Mouse (Mus musculus): Measurements from ENCODE around the gene 1700001C19Rik. TPM values are rescaled to one million over a fixed set of nuclear protein-coding genes. Genes with fewer than 3 reads are reported as not detected.

Gene 1700001C19Rik
- polyA plus RNA-seq, 1 experiment from 2014 or later, result 0.39 TPM

- H3K9ac ChIP-seq (ENCODE audit: low read depth, low read length), result no peak overlapping the region
- H3K27me3 ChIP-seq (ENCODE audit: control insufficient read depth, insufficient read depth, low read length), result no peaks in the 10 kb centered on the region
- no peaks in the 10 kb centered on the region for H3K9me3 ChIP-seq (ENCODE audit: control insufficient read depth, low read length)
- no peak for ATAC-seq (ENCODE audit: low FRiP score, low TSS enrichment)
- H3K4me3 ChIP-seq (ENCODE audit: low read length), result no peak overlapping the region
- H3K27ac ChIP-seq (ENCODE audit: low read depth, low read length), result no peak overlapping the region
- peaks cover 30% of the 10 kb centered on the region for H3K4me1 ChIP-seq (ENCODE audit: control insufficient read depth, insufficient read depth, low read length)
- WGBS, result 43% methylated on average over 8 of the region's 8 CpGs
- H3K4me2 ChIP-seq (replicated peaks; ENCODE audit: low read depth, low read length), result no peak overlapping the region
- no peaks in the 10 kb centered on the region for H3K36me3 ChIP-seq (ENCODE audit: control insufficient read depth, insufficient read depth, low read length)
Measured at GRCm38 (mm10) chr17:47454675-47455074, 17.5 kb upstream of the 1700001C19Rik start.

DNA sequence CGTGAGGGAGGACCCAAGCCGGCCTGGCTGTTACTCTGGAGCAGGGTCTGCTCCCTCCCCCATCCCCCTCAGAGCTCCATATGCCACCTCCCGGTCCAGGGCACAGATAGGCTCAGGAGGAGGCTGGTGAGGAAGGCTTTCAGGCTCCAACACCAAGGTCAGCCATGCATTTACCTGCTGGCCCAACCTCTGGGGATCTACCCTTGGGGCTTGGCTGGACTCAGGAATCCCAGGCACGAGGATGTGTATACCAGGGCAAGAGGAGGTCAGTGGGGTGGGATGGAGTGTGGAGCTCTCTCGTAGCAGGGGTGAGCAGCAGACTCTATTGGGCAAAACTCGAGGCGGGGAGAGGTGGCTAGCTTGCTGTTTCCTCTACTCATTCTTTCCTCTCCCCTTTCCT lies 15.7 kb upstream of the 1700001C19Rik start:
- Histone ChIP-seq H3K27ac (ENCODE audit: low read depth, low read length) (no peak overlapping the region; the same call in 1 of the 2 replicates), H3K4me3 (ENCODE audit: low read length) (no peak overlapping the region), H3K9me3 (ENCODE audit: control insufficient read depth, low read length) (no peaks in the 10 kb centered on the region), H3K4me2 (replicated peaks; ENCODE audit: low read depth, low read length) (no peak overlapping the region), H3K36me3 (ENCODE audit: control insufficient read depth, insufficient read depth, low read length) (no peaks in the 10 kb centered on the region), H3K4me1 (ENCODE audit: control insufficient read depth, insufficient read depth, low read length) (peaks cover 46% of the 10 kb centered on the region), H3K9ac (ENCODE audit: low read depth, low read length) (no peak overlapping the region; the same call in 1 of the 2 replicates), H3K27me3 (ENCODE audit: control insufficient read depth, insufficient read depth, low read length) (no peaks in the 10 kb centered on the region)
- WGBS, result 34% methylated on average over 7 of the region's 7 CpGs
- no peak for ATAC-seq (ENCODE audit: low FRiP score, low TSS enrichment)

- H3K4me3 ChIP-seq (ENCODE audit: low read length), result no peak overlapping the region
- peak overlapping the region; percentile 61; the same call in 1 of the 2 replicates for H3K27ac ChIP-seq (ENCODE audit: low read depth, low read length)
- H3K9ac ChIP-seq (ENCODE audit: low read depth, low read length), result no peak overlapping the region
- ATAC-seq (ENCODE audit: low FRiP score, low TSS enrichment), result peak; percentile 34
- peaks cover 49% of the 10 kb centered on the region for H3K4me1 ChIP-seq (ENCODE audit: control insufficient read depth, insufficient read depth, low read length)
- no peaks in the 10 kb centered on the region for H3K36me3 ChIP-seq (ENCODE audit: control insufficient read depth, insufficient read depth, low read length)
- H3K27me3 ChIP-seq (ENCODE audit: control insufficient read depth, insufficient read depth, low read length), result no peaks in the 10 kb centered on the region
- 72% methylated on average over 12 of the region's 12 CpGs for WGBS
- no peak overlapping the region for H3K4me2 ChIP-seq (replicated peaks; ENCODE audit: low read depth, low read length)
- no peaks in the 10 kb centered on the region for H3K9me3 ChIP-seq (ENCODE audit: control insufficient read depth, low read length)
Measured at GRCm38 (mm10) chr17:47450880-47451565, 13.8 kb upstream of the 1700001C19Rik start.

DNA sequence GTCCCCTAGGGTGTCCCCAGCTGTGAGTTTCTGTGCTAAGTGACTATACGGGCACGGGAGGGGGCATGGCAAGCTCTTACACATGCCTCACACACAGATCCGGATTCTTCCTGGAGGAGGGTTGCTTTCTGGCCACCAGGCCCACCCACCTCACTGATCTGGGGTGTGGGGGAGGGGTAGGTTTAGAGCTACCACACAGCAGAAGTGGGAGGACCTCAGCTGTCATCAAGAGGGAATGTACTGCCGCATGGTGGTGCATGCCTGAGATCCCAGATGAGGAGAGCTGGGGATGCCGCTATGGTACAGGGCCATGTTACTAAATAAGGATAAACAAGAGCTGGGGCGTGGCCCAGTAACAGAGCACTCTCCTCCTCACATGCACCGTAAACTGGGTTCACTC lies 13.1 kb upstream of the 1700001C19Rik start:
- no peak overlapping the region for H3K4me2 ChIP-seq (replicated peaks; ENCODE audit: low read depth, low read length)
- H3K4me3 ChIP-seq (ENCODE audit: low read length), result no peak overlapping the region
- H3K9ac ChIP-seq (ENCODE audit: low read depth, low read length), result no peak overlapping the region
- peaks cover 49% of the 10 kb centered on the region for H3K4me1 ChIP-seq (ENCODE audit: control insufficient read depth, insufficient read depth, low read length)
- no peaks in the 10 kb centered on the region for H3K9me3 ChIP-seq (ENCODE audit: control insufficient read depth, low read length)
- ATAC-seq (ENCODE audit: low FRiP score, low TSS enrichment), result peak; percentile 50; the same call in 1 of the 2 replicates
- H3K27me3 ChIP-seq (ENCODE audit: control insufficient read depth, insufficient read depth, low read length), result no peaks in the 10 kb centered on the region
- H3K36me3 ChIP-seq (ENCODE audit: control insufficient read depth, insufficient read depth, low read length), result no peaks in the 10 kb centered on the region
- peak overlapping the region; percentile 20; the same call in 1 of the 2 replicates for H3K27ac ChIP-seq (ENCODE audit: low read depth, low read length)
- WGBS, result 30% methylated on average over 7 of the region's 7 CpGs

DNA sequence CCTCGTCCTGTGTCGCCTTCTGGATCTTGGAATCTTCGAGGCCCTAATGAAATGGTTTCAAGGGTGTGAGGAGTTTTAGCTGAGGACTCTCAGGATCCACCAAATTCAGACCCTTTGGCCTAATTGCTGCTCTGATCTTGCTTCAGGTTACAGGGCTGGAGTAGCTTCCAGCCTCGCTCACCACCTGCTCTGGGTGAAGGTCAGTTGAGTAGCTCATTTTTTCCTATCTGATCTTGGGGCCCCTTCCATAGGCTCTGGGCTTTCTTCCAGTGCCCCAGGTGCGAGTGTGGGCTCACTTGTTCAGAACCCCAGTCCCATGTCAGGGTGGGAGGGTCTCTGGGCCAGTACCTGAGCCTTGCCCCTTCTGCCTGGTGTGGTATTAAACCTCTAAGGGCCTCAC lies 12.3 kb upstream of the 1700001C19Rik start:
- ATAC-seq (ENCODE audit: low FRiP score, low TSS enrichment), result no peak
- Histone ChIP-seq H3K27me3 (ENCODE audit: control insufficient read depth, insufficient read depth, low read length) (no peaks in the 10 kb centered on the region), H3K9me3 (ENCODE audit: control insufficient read depth, low read length) (no peaks in the 10 kb centered on the region), H3K4me2 (replicated peaks; ENCODE audit: low read depth, low read length) (no peak overlapping the region), H3K4me1 (ENCODE audit: control insufficient read depth, insufficient read depth, low read length) (peaks cover 45% of the 10 kb centered on the region), H3K36me3 (ENCODE audit: control insufficient read depth, insufficient read depth, low read length) (no peaks in the 10 kb centered on the region), H3K4me3 (ENCODE audit: low read length) (no peak overlapping the region), H3K27ac (ENCODE audit: low read depth, low read length) (peak overlapping the region; percentile 20; the same call in 1 of the 2 replicates), H3K9ac (ENCODE audit: low read depth, low read length) (no peak overlapping the region)
- 55% methylated on average over 5 of the region's 5 CpGs for WGBS

DNA sequence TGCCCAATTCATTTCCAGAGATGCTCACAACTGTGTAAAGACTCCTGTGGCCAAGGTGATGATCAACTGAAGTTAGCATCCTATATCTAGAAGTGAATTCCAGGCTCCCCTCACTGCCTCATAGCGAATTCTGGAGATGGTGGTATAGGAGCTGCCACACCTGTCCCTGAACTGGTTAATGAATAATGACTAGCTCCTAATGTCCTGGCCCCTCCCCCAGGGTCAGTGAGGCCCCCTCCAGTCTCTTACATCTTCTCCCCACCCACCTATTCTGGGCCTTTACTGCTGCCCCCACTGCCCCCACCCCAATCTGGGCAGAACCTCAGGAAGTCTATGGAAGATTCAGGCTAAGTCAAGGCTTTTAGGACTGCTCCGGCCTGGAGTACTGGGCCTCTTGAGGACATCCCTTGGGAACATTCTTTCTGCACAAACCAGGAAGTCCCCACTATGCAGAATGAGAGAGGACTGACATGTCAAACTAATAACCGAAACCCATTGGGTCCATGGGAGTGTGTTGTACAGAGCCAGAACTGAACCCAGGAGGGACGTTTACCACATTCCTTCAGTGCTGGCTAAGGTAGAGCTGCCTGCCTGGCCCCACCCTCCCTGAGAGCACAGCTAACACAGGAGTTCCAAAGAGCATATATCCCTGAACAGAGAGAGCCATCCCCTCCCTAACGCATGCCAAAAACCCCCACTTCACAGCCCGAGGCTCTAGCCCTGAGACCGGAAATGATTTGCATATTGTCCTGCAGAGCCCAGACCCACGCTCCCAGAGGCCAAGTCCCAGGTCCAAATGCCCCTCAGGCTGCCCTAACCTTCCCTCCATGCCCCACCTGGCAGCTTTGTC lies 11.6 kb upstream of the 1700001C19Rik start:
- Histone ChIP-seq H3K27ac (ENCODE audit: low read depth, low read length) (peak overlapping the region; percentile 20; the same call in 1 of the 2 replicates), H3K27me3 (ENCODE audit: control insufficient read depth, insufficient read depth, low read length) (no peaks in the 10 kb centered on the region), H3K9ac (ENCODE audit: low read depth, low read length) (no peak overlapping the region), H3K36me3 (ENCODE audit: control insufficient read depth, insufficient read depth, low read length) (no peaks in the 10 kb centered on the region), H3K4me1 (ENCODE audit: control insufficient read depth, insufficient read depth, low read length) (peaks cover 45% of the 10 kb centered on the region), H3K4me3 (ENCODE audit: low read length) (no peak overlapping the region), H3K4me2 (replicated peaks; ENCODE audit: low read depth, low read length) (no peak overlapping the region), H3K9me3 (ENCODE audit: control insufficient read depth, low read length) (no peaks in the 10 kb centered on the region)
- WGBS, result 25% methylated on average over 8 of the region's 8 CpGs
- ATAC-seq (ENCODE audit: low FRiP score, low TSS enrichment), result 0 out of 2 replicates have a peak, but pooled peaks have one; percentile 40

DNA sequence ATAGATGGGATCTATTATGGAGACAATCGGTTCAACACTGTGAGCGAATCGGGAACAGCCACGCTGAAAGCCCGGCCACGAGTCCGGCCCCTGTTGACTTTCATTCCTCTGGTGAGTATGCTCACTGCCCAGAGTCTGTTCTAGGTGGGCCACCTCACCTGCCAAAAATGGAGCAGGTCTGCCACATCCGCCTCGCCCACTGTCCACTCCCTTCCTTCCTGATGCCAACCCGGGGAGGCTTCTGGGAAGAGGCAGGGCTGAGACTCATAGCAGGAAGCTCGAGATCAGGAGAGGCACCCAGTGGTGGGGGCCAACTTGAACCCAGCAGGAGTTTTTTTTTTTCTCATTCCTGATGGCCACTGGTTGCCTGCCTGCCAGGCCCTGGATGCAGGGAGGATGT lies 9.4 kb upstream of the 1700001C19Rik start:
- Histone ChIP-seq H3K4me3 (ENCODE audit: low read length) (no peak overlapping the region), H3K9ac (ENCODE audit: low read depth, low read length) (no peak overlapping the region), H3K4me1 (ENCODE audit: control insufficient read depth, insufficient read depth, low read length) (peaks cover 33% of the 10 kb centered on the region), H3K27ac (ENCODE audit: low read depth, low read length) (no peak overlapping the region), H3K9me3 (ENCODE audit: control insufficient read depth, low read length) (no peaks in the 10 kb centered on the region), H3K36me3 (ENCODE audit: control insufficient read depth, insufficient read depth, low read length) (no peaks in the 10 kb centered on the region), H3K27me3 (ENCODE audit: control insufficient read depth, insufficient read depth, low read length) (no peaks in the 10 kb centered on the region), H3K4me2 (replicated peaks; ENCODE audit: low read depth, low read length) (no peak overlapping the region)
- WGBS, result 92% methylated on average over 11 of the region's 11 CpGs
- ATAC-seq (ENCODE audit: low FRiP score, low TSS enrichment), result no peak

- Histone ChIP-seq H3K36me3 (ENCODE audit: control insufficient read depth, insufficient read depth, low read length) (no peaks in the 10 kb centered on the region), H3K27ac (ENCODE audit: low read depth, low read length) (no peak overlapping the region), H3K4me3 (ENCODE audit: low read length) (no peak overlapping the region), H3K4me2 (replicated peaks; ENCODE audit: low read depth, low read length) (no peak overlapping the region), H3K27me3 (ENCODE audit: control insufficient read depth, insufficient read depth, low read length) (no peaks in the 10 kb centered on the region; the same call in 1 of the 2 replicates), H3K9ac (ENCODE audit: low read depth, low read length) (no peak overlapping the region), H3K4me1 (ENCODE audit: control insufficient read depth, insufficient read depth, low read length) (peaks cover 29% of the 10 kb centered on the region), H3K9me3 (ENCODE audit: control insufficient read depth, low read length) (no peaks in the 10 kb centered on the region)
- WGBS, result 84% methylated on average over 9 of the region's 9 CpGs
- ATAC-seq (ENCODE audit: low FRiP score, low TSS enrichment), result no peak
Measured at GRCm38 (mm10) chr17:47446025-47446424, 8.8 kb upstream of the 1700001C19Rik start.

- Histone ChIP-seq H3K36me3 (ENCODE audit: control insufficient read depth, insufficient read depth, low read length) (no peaks in the 10 kb centered on the region), H3K4me2 (replicated peaks; ENCODE audit: low read depth, low read length) (no peak overlapping the region), H3K27ac (ENCODE audit: low read depth, low read length) (no peak overlapping the region), H3K9me3 (ENCODE audit: control insufficient read depth, low read length) (no peaks in the 10 kb centered on the region), H3K9ac (ENCODE audit: low read depth, low read length) (no peak overlapping the region), H3K4me3 (ENCODE audit: low read length) (no peak overlapping the region), H3K4me1 (ENCODE audit: control insufficient read depth, insufficient read depth, low read length) (peaks cover 29% of the 10 kb centered on the region), H3K27me3 (ENCODE audit: control insufficient read depth, insufficient read depth, low read length) (no peaks in the 10 kb centered on the region; the same call in 1 of the 2 replicates)
- no peak for ATAC-seq (ENCODE audit: low FRiP score, low TSS enrichment)
- 65% methylated on average over 11 of the region's 11 CpGs for WGBS
Measured at GRCm38 (mm10) chr17:47445518-47445917, 8.3 kb upstream of the 1700001C19Rik start.
